Mouse (Mus musculus) macrophage (primary cell): ENCODE measurements around the gene Gpr174. TPM values are rescaled to one million over a fixed set of nuclear protein-coding genes. Genes with fewer than 3 reads are reported as not detected.

ENCODE experiments used
- H3K27ac ChIP-seq: fragments of 350-480 bp; formaldehyde crosslinking; 2 replicates; pipeline ENCODE4 v1.9.0; 2021
- H3K36me3 ChIP-seq: fragments of 350-480 bp; formaldehyde crosslinking; 2 replicates; pipeline ENCODE4 v1.9.0; 2021; ENCODE audit errors: inconsistent target
- H3K4me3 ChIP-seq: fragments of 350-480 bp; formaldehyde crosslinking; 2 replicates; pipeline ENCODE4 v1.9.0; 2021; ENCODE audit errors: inconsistent target
- H3K79me2 ChIP-seq: fragments of 350-480 bp; formaldehyde crosslinking; 2 replicates; pipeline ENCODE4 v1.9.0; 2021; ENCODE audit errors: inconsistent target
- WGBS: methylation state at CpG from one replicate; pipeline ENCODE4 v1.1.7; 2026; ENCODE audit warnings: inconsistent platforms; ENCODE audit not compliant: missing documents; 5-methylcytosine and 5-hydroxymethylcytosine counted together
- polyA plus RNA-seq: library from polyadenylated mRNA; stranded (reverse); fragments of 250-400 nt; gene quantifications from 3 replicates; pipeline ENCODE4 v1.2.4, GENCODE M21; 2018; ENCODE audit warnings: inconsistent platforms

Gene Gpr174
- polyA plus RNA-seq, 1 experiment from 2014 or later = not detected

GRCm38 (mm10) chrX:107329849-107330248, 74.2 kb downstream of the Gpr174 start:
- no peaks in the 10 kb centered on the region for H3K79me2 ChIP-seq
- no peaks in the 10 kb centered on the region for H3K36me3 ChIP-seq
- peak overlapping the region; percentile 5; the same call in 1 of the 2 replicates for H3K27ac ChIP-seq
- 58% methylated on average over 3 of the region's 3 CpGs for WGBS
- H3K4me3 ChIP-seq = no peak overlapping the region

GRCm38 (mm10) chrX:107336609-107337008, 80.9 kb downstream of the Gpr174 start:
- Histone ChIP-seq H3K79me2 (no peaks in the 10 kb centered on the region), H3K27ac (no peak overlapping the region), H3K36me3 (no peaks in the 10 kb centered on the region), H3K4me3 (no peak overlapping the region)
- WGBS = 100% methylated on average over 1 of the region's 1 CpGs

DNA sequence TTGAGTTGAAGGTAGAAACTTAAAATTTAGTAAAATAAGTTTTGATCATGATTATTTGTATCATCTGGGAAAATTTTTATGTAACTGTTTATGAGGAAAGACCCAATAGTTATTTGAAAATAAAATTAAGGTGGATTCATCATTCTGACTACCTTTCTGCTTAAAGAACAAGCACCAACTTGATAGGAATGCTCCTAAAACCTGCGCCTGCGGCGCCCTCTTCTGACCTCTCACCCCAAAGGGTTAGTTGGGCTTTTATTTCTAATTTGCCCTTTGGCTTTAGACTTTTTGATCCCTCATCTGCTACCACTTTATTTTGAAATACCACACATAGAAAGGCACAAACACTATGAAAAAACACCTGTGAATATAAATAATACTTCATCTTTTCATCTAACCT, 86.3 kb downstream of the Gpr174 start:
- 55% methylated on average over 3 of the region's 3 CpGs for WGBS
- Histone ChIP-seq H3K27ac (no peak overlapping the region), H3K36me3 (no peaks in the 10 kb centered on the region), H3K79me2 (no peaks in the 10 kb centered on the region), H3K4me3 (no peak overlapping the region)

Other genes with a start within 250 kb of the Gpr174 start
- 0.16 to 0.76 TPM (median 0.25 TPM) in 3 replicates for gene P2ry10, start 167.4 kb upstream of the Gpr174 start, polyA plus RNA-seq
- gene P2ry10b, start 107.0 kb upstream of the Gpr174 start, polyA plus RNA-seq = 6.6 to 16.1 TPM (median 16.1 TPM) in 3 replicates
- 0.10 TPM in 1 of 3 replicates, not detected in the others for gene Itm2a, start 147.5 kb downstream of the Gpr174 start, polyA plus RNA-seq